Mouse (Mus musculus): ENCODE measurements around the gene Hras. TPM values are rescaled to one million over a fixed set of nuclear protein-coding genes. Genes with fewer than 3 reads are reported as not detected.
A peak's percentile ranks its signal among the peaks of the same experiment; 100 is the strongest.

Gene Hras
- polyA plus RNA-seq, 1 experiment from 2014 or later, result 93.4 TPM

DNA sequence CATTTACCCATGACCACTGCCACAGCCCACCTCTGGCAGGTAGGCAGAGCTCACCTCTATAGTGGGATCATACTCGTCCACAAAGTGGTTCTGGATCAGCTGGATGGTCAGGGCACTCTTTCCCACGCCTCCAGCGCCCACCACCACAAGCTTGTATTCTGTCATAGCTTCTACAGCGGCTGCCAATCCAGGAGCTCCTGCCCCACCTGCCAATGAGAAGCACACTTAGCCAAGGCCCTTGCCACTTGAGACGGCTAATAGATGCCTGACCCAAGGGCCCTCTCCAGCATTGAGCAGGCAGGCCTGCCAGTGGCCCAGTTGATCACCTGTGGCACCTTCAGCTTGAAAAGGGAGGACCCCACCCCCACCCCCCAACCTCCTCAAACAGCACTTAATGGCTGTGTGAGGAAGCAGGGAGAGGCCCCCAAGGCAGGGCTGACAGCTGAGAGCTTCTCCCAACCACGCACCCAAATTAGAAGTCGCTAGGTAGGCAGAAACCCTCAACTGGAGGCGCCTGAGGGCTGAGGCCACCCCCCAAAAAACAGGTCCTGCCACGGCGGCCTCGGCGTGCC, 943 bp downstream of the Hras start:
- no peak for ATAC-seq (ENCODE audit: low FRiP score, low read depth)
- Histone ChIP-seq H3K4me2 (replicated peaks) (peak overlapping the region; percentile 93), H3K27ac (replicated peaks) (peak overlapping the region; percentile 85), H3K4me1 (peaks cover 28% of the 10 kb centered on the region), H3K4me3 (peak overlapping the region; percentile 93), H3K27me3 (no peaks in the 10 kb centered on the region), H3K9me3 (no peaks in the 10 kb centered on the region), H3K9ac (replicated peaks) (peak overlapping the region; percentile 97), H3K36me3 (peaks cover 36% of the 10 kb centered on the region)
- 31% methylated on average over 12 of the region's 12 CpGs for WGBS

DNA sequence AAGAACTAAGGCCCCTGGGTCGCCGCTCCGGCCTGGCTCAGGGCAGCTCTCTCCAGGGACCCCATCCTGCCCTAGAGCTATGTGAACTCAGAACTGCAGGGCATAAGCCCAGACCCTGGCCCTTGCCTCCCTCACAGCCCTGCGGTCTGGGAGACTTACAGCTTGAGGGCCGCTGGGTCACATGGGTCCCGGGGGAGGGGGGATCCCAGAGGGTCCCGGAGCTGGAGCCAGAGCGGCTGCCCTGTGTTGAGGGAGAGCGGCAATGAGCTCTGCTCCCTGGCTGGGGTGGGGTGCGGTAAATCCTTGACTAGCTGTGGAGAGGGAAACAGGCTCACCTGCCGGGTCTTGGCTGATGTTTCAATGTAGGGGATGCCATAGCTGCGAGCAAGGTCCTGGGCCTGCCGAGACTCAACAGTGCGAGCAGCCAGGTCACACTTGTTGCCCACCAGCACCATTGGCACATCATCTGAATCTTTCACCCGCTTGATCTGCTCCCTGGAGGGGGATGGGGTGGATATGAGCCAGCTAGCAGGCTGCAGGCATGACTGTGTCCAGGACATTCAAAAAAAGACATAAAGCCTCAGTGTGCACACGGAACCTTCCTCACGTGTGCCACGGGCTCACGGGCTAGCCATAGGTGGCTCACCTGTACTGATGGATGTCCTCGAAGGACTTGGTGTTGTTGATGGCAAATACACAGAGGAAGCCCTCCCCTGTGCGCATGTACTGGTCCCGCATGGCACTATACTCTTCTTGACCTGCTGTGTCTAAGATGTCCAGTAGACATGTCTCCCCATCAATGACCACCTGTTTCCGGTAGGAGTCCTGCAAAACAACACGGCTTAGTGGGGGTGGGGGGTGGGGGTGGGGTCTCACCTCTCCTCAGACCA, 1.8 kb downstream of the Hras start:
- Histone ChIP-seq H3K27me3 (no peaks in the 10 kb centered on the region), H3K27ac (replicated peaks) (no peak overlapping the region), H3K4me2 (replicated peaks) (peak overlapping the region; percentile 93; the same call in 1 of the 2 replicates), H3K9me3 (no peaks in the 10 kb centered on the region), H3K4me1 (peaks cover 28% of the 10 kb centered on the region), H3K4me3 (peak overlapping the region; percentile 93), H3K36me3 (peaks cover 36% of the 10 kb centered on the region), H3K9ac (replicated peaks) (peak overlapping the region; percentile 97; the same call in 1 of the 2 replicates)
- ATAC-seq (ENCODE audit: low FRiP score, low read depth), result no peak
- 90% methylated on average over 24 of the region's 24 CpGs for WGBS

DNA sequence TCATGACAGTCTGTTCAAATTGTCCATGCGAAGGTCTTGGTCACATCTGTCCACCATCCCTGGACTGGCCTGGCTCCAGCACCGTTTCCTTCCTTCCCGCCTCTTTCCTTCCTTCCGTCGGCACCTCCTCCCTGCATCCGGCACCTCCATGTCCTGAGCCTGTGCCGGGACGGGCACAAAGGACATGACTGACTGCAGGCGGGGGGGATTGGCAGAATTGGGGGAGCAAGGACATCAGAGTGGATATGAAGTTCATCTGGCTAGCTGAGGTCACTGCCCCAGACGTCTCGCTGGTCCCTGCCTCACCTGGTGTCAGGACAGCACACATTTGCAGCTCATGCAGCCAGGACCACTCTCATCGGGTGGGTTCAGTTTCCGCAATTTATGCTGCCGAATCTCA, 2.8 kb downstream of the Hras start:
- Histone ChIP-seq H3K27ac (replicated peaks) (no peak overlapping the region), H3K9ac (replicated peaks) (no peak overlapping the region), H3K4me1 (peaks cover 27% of the 10 kb centered on the region), H3K36me3 (peaks cover 36% of the 10 kb centered on the region), H3K4me3 (no peak overlapping the region), H3K27me3 (no peaks in the 10 kb centered on the region), H3K9me3 (no peaks in the 10 kb centered on the region), H3K4me2 (replicated peaks) (no peak overlapping the region)
- no peak for ATAC-seq (ENCODE audit: low FRiP score, low read depth)
- 93% methylated on average over 14 of the region's 14 CpGs for WGBS

DNA sequence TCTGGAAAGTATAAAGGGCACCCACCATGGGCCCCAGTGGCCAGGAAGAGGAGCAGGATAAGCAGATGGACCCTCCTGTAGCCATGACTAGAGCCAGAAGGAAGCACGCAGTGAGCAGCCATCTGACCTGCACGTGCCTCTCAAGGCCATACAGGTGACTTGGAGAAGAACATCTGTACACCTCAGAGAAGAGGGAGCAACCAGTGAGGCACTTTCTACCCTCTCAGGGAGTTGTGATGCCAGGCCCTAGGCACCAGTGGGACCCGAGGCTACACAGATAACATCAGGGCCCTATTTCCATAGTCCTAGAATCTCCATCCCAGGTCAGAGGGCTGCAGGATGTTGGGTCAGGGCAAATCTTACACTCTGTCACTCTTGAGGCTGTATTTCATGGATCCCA, 3.6 kb downstream of the Hras start:
- Histone ChIP-seq H3K36me3 (peaks cover 36% of the 10 kb centered on the region), H3K9me3 (no peaks in the 10 kb centered on the region), H3K9ac (replicated peaks) (no peak overlapping the region), H3K27ac (replicated peaks) (no peak overlapping the region), H3K4me2 (replicated peaks) (no peak overlapping the region), H3K4me1 (peaks cover 19% of the 10 kb centered on the region), H3K27me3 (no peaks in the 10 kb centered on the region), H3K4me3 (no peak overlapping the region)
- WGBS, result 85% methylated on average over 3 of the region's 3 CpGs
- no peak for ATAC-seq (ENCODE audit: low FRiP score, low read depth)

DNA sequence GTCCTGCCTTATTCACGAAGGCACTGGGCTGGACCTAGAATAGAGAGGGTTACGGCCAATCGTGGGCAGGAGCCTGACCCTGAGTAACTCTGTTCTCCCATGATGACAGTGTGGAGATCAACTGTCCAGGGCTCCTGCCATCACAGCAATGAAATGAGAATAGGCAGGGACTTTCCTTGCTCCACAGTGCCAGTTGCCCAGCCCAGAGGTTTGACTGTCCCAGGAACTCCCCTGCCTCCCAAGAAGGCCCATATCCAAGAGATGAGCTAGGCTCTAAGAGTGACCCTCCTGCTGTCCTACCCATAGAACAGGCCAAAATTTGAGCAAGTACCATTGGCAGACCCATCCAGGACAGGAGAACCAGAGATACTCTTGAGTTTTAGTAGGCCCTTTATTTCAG, 5.1 kb downstream of the Hras start:
- Histone ChIP-seq H3K9ac (replicated peaks) (no peak overlapping the region), H3K9me3 (no peaks in the 10 kb centered on the region), H3K4me3 (no peak overlapping the region), H3K36me3 (peaks cover 36% of the 10 kb centered on the region), H3K27ac (replicated peaks) (no peak overlapping the region), H3K4me2 (replicated peaks) (no peak overlapping the region), H3K27me3 (no peaks in the 10 kb centered on the region), H3K4me1 (peaks cover 17% of the 10 kb centered on the region)
- ATAC-seq (ENCODE audit: low FRiP score, low read depth), result no peak
- WGBS, result 90% methylated on average over 3 of the region's 3 CpGs

DNA sequence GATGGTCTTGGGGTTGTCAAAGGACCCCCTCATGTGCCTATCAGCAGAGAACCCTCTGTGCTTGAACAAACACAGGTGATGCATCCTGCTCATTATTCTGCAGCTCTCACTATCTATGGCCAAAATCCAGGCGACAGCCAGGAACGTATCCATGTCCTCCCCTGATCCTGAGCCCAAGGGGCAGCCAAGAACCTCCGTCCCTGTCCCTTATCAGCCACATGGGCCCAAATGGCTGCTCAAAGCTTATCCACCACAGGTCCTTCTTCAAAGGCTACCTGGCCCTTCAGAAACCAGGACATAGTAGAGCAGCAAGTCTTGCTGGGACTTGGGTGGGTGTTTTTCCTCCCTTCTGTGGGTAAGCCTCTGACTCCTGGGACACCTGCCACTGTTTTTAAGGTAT, 5.6 kb downstream of the Hras start:
- Histone ChIP-seq H3K4me3 (no peak overlapping the region), H3K4me1 (peaks cover 15% of the 10 kb centered on the region), H3K9ac (replicated peaks) (no peak overlapping the region), H3K9me3 (no peaks in the 10 kb centered on the region), H3K4me2 (replicated peaks) (no peak overlapping the region), H3K27me3 (no peaks in the 10 kb centered on the region), H3K27ac (replicated peaks) (no peak overlapping the region), H3K36me3 (peaks cover 36% of the 10 kb centered on the region)
- 81% methylated on average over 3 of the region's 3 CpGs for WGBS
- no peak for ATAC-seq (ENCODE audit: low FRiP score, low read depth)

DNA sequence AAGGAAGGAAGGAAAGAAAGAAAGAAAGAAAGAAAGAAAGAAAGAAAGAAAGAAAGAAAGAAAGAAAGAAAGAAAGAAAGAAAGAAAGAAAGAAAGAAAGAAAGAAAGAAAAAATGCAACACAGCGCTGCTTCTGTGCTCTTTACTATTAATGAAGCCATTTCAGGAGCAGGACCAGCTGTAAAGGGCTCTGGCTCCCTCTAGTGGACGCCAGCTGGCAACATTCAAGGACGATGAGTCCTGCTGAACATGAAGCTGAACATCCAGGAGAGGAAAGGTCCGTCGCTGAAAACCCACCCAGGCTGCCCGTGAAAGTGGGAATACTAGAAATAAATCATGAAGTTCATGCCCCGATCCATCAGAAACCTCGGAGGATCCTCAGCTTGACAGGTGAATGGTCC, 17.6 kb downstream of the Hras start:
- Histone ChIP-seq H3K9me3 (no peaks in the 10 kb centered on the region), H3K4me2 (replicated peaks) (no peak overlapping the region), H3K27ac (replicated peaks) (no peak overlapping the region), H3K27me3 (0 out of 2 replicates have a peak, but pooled peaks cover 4% of the 10 kb centered on the region), H3K4me3 (no peak overlapping the region), H3K4me1 (peaks cover 8% of the 10 kb centered on the region), H3K36me3 (no peaks in the 10 kb centered on the region), H3K9ac (replicated peaks) (no peak overlapping the region; the same call in 1 of the 2 replicates)
- ATAC-seq (ENCODE audit: low FRiP score, low read depth), result no peak
- WGBS, result 2% methylated on average over 8 of the region's 8 CpGs

DNA sequence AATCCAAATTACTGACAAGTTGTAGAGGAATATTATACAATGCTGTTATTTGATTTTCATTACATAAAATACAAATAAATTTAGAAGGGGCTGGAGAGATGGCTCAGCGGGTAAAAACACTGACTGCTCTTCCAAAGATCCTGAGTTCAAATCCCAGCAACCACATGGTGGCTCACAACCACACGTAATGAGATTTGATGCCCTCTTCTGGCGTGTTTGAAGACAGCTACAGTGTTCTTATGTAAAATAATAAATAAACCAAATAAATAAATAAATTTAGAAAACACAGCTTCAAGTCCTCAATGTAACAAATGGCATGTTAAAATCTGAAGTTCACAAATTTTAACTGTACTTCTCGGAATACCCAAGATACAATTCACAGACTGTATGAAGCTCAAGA, 18.7 kb downstream of the Hras start:
- no peak overlapping the region for H3K4me3 ChIP-seq
- no peak overlapping the region for H3K9ac ChIP-seq (replicated peaks)
- no peak overlapping the region for H3K27ac ChIP-seq (replicated peaks)
- H3K4me1 ChIP-seq, result peaks cover 8% of the 10 kb centered on the region
- H3K9me3 ChIP-seq, result no peaks in the 10 kb centered on the region
- 0 out of 2 replicates have a peak, but pooled peaks cover 4% of the 10 kb centered on the region for H3K27me3 ChIP-seq
- H3K36me3 ChIP-seq, result no peaks in the 10 kb centered on the region
- H3K4me2 ChIP-seq (replicated peaks), result no peak overlapping the region
- no peak for ATAC-seq (ENCODE audit: low FRiP score, low read depth)
- WGBS, result 92% methylated on average over 4 of the region's 4 CpGs

DNA sequence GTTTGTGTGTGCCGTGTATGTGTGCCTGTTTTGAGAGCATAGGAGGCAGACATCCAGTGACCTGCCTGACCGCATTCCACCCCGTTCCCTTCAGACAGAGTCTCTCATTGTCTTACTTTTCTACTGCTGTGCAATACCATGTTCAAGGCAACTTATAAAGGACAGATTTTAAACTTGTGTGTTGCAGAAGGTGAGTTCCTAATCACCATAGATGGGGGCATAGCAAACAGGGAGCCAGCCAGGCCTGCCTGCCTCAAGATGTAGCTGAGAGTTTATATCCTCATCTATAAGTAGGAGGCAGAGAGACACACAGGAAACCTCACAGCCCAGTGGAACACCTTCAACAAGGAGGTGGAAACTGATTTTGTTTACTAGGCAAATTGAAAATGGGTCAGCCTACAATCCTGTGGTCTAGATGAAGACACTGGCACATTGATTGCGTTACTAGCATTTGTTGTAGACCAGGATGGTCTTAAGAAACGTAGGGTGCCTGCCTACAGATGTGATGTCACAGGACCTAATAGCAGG, 20.4 kb downstream of the Hras start:
- WGBS, result 93% methylated on average over 5 of the region's 5 CpGs
- no peaks in the 10 kb centered on the region for H3K36me3 ChIP-seq
- no peak overlapping the region for H3K27ac ChIP-seq (replicated peaks)
- H3K9me3 ChIP-seq, result no peaks in the 10 kb centered on the region
- no peak for ATAC-seq (ENCODE audit: low FRiP score, low read depth)
- H3K4me3 ChIP-seq, result peak overlapping the region; percentile 53; the same call in 1 of the 2 replicates
- 0 out of 2 replicates have a peak, but pooled peaks cover 4% of the 10 kb centered on the region for H3K27me3 ChIP-seq
- no peak overlapping the region for H3K9ac ChIP-seq (replicated peaks)
- H3K4me1 ChIP-seq, result peaks cover 15% of the 10 kb centered on the region
- H3K4me2 ChIP-seq (replicated peaks), result peak overlapping the region; percentile 55

DNA sequence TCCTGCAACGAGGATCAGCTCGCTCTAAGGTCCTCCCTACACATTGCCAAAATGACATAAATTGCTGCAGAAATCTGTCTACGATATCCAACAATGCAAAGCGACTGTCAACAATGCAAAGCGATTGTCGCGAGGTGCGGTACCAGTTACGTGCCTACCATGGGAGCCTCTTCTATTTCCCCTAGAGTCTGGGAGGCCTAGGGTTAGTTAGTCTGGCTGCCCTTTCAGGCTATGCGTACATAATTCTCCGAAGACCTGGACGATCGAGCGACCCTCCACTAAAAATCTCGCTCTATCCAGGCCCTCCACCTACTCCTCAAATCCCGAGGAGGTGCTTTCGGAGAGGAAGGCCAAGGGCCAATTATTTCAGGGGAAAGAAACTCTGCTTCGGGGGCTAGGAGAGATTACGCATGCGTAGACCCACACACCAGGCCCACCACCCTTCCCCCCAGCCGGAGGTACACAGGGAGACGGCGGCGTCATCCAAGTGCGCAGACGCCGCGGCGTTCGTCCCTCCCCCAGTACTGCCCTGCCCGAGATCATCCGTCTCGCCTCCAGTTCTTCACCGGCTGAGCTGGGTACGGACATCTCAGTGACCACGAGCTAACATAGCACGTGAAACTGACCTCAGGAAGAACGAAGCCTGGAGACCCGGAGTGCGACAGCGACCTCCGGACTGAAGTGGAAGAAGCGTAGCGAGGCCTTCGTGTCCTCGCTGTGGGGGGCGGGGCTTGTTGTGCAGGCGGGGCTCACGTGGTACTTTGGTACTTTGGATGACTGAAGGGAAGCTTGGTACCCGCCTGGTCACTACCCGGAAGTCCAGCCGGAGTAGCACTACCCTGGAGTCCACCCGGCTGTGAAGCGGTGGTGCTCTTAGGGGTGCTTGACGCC, 21.4 kb downstream of the Hras start, which contains the start of gene Rnh1:
Gene Rnh1, minus strand, starts transcription at position 742 of the 891 bp plus-strand sequence.
- Histone ChIP-seq H3K4me3 (peak within 1 kb of the TSS; percentile 53), H3K4me1 (peaks cover 22% of the 10 kb centered on the region), H3K4me2 (replicated peaks) (peak within 1 kb of the TSS; percentile 55), H3K27me3 (0 out of 2 replicates have a peak, but pooled peaks cover 4% of the 10 kb centered on the region), H3K36me3 (no peaks in the 10 kb centered on the region), H3K27ac (replicated peaks) (peak within 1 kb of the TSS; percentile 92), H3K9ac (replicated peaks) (peak within 1 kb of the TSS; percentile 62), H3K9me3 (no peaks in the 10 kb centered on the region)
- peak; percentile 98 for ATAC-seq (ENCODE audit: low FRiP score, low read depth)
- 3% methylated on average over 55 of the region's 55 CpGs for WGBS

DNA sequence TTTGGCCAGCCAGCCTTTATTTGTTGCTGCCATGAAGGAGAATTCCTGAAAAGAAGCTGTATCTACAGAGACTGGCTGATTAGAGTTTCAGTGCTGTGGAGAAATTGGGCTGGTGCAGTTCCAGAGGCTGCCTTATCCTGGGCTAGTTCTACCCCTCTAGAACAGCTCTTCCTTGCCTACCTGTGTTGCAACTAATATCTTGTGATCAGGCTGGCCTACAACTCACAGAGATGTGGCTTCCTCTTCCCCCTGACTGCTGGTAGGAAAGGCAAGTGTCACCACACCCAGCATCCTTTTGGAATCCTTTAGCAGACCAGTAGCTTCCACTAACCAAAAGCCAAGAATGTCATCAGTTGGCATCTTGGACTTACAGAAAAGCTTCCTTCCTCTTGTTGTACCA, 23.9 kb downstream of the Hras start:
- ATAC-seq (ENCODE audit: low FRiP score, low read depth), result no peak
- Histone ChIP-seq H3K27ac (replicated peaks) (no peak overlapping the region), H3K36me3 (no peaks in the 10 kb centered on the region), H3K4me3 (no peak overlapping the region), H3K9me3 (no peaks in the 10 kb centered on the region), H3K4me2 (replicated peaks) (no peak overlapping the region), H3K27me3 (no peaks in the 10 kb centered on the region), H3K9ac (replicated peaks) (no peak overlapping the region), H3K4me1 (peaks cover 22% of the 10 kb centered on the region)

Data from midbrain, embryonic 12.5 days (tissue).